Mouse (Mus musculus): ENCODE results near the gene Kmt5b.

- TF ChIP-seq CTCF (IDR thresholded peaks at IDR 0.05; ENCODE audit: low read depth, low read length) (0 out of 2 replicates have a peak, but pooled peaks have one; percentile 21), POLR2A (IDR thresholded peaks at IDR 0.05; ENCODE audit: borderline replicate concordance, low read depth, low read length) (no peak)
Observed at GRCm38 (mm10) chr19:3850847-3851469, 83.7 kb downstream of the Kmt5b start.
